16 mouse cellular contexts compared by ENCODE assay signal in the genomic region with DNA sequence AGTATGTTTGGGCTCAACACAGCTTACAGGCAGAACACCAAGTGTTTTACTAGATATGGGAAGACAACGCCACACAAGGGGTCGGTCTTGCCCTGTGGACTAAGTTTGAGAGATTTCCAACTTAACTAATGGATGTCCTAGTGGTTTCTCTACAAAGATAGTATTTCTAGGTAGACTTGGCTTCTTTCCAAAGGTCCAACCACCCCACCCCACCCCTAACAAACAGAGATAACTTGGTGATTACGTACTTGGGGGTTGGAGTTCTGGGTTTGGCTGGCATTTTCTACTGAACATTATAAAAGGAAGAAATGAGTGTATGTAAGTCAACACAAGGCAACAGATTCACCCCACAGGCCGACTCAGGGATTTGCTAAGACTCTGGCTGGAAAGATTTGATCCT. TPM values are rescaled to one million over a fixed set of nuclear protein-coding genes. Genes with fewer than 3 reads are reported as not detected.
DNase-seq lines count a peak whose midpoint lies in the region; ATAC-seq and TF ChIP-seq lines count a peak whose summit lies in the region.
"Had no signal": no experiment of that assay in that cellular context is flagged by ENCODE, and none has a peak within 500 bp of the region (broad histone marks: within the 10 kb centered on the region; RNA-seq: fewer than 3 reads in every experiment).

No protein-coding gene starts in this region.

- no peaks in the 10 kb centered on the region for H3K27me3 ChIP-seq in forebrain, embryonic 15.5 days
- H3K27me3 ChIP-seq in forebrain, embryonic 12.5 days: no peaks in the 10 kb centered on the region
- no peaks in the 10 kb centered on the region for H3K27me3 ChIP-seq in kidney, postnatal 0 days (ENCODE audit: insufficient read depth, low read length)
- H3K27me3 ChIP-seq in midbrain, embryonic 15.5 days (replicated peaks): no peaks in the 10 kb centered on the region
- H3K27me3 ChIP-seq: embryonic facial prominence, embryonic 15.5 days; forebrain, embryonic 13.5 days; limb, embryonic 15.5 days had no signal

- H3K4me1 ChIP-seq in forebrain, embryonic 15.5 days: peaks cover 23% of the 10 kb centered on the region
- H3K4me1 ChIP-seq in forebrain, embryonic 12.5 days: peaks cover 7% of the 10 kb centered on the region
- peaks cover 21% of the 10 kb centered on the region for H3K4me1 ChIP-seq in kidney, postnatal 0 days (replicated peaks; ENCODE audit: insufficient read depth, low read length)
- peaks cover 4% of the 10 kb centered on the region; the same call in 1 of the 2 replicates for H3K4me1 ChIP-seq in midbrain, embryonic 15.5 days

- 94% methylated on average over 4 of the region's 4 CpGs for WGBS in forebrain, embryonic 15.5 days
- WGBS in forebrain, embryonic 12.5 days: 95% methylated on average over 4 of the region's 4 CpGs
- WGBS in kidney, postnatal 0 days: 77% methylated on average over 4 of the region's 4 CpGs
- WGBS in macrophage (ENCODE audit: missing documents): 93% methylated on average over 2 of the region's 4 CpGs
- 91% methylated on average over 4 of the region's 4 CpGs for WGBS in midbrain, embryonic 15.5 days

- DNase-seq in kidney, postnatal 0 days (ENCODE audit: low spot score): no peak
- no peak for DNase-seq in kidney, postnatal 36 days
- peak; percentile 39 for DNase-seq in MEL-GATA-1-ER (ENCODE audit: extremely low read depth, low read depth)
- DNase-seq in embryo, embryonic 9.5 days (ENCODE audit: extremely low spot score): no peak
- DNase-seq: cerebellum, adult 8-10 months; lung, postnatal 36 days; right cerebral cortex, postnatal 14 days; thymus, adult 2 months had no signal

- no peak for TF ChIP-seq CTCF in kidney, postnatal 0 days (IDR thresholded peaks at IDR 0.05; ENCODE audit: low read depth)

- H3K36me3 ChIP-seq in forebrain, embryonic 15.5 days: peaks cover 18% of the 10 kb centered on the region
- H3K36me3 ChIP-seq in forebrain, embryonic 12.5 days (replicated peaks): peaks cover 77% of the 10 kb centered on the region
- H3K36me3 ChIP-seq in kidney, postnatal 0 days (ENCODE audit: insufficient read depth, low read length): peaks cover 25% of the 10 kb centered on the region
- peaks cover 6% of the 10 kb centered on the region; the same call in 1 of the 2 replicates for H3K36me3 ChIP-seq in macrophage (ENCODE audit: inconsistent target)
- H3K36me3 ChIP-seq in midbrain, embryonic 15.5 days (replicated peaks): peaks cover 2% of the 10 kb centered on the region; the same call in 1 of the 2 replicates

- H3K4me2 ChIP-seq in forebrain, embryonic 15.5 days (replicated peaks): no peak overlapping the region
- H3K4me2 ChIP-seq in forebrain, embryonic 12.5 days: no peak overlapping the region
- no peak overlapping the region for H3K4me2 ChIP-seq in kidney, postnatal 0 days (ENCODE audit: low read length)
- no peak overlapping the region for H3K4me2 ChIP-seq in midbrain, embryonic 15.5 days
- H3K4me2 ChIP-seq: embryonic facial prominence, embryonic 15.5 days; forebrain, embryonic 13.5 days; limb, embryonic 15.5 days had no signal

- peaks cover 83% of the 10 kb centered on the region for H3K79me2 ChIP-seq in macrophage (ENCODE audit: inconsistent target)

- no peak overlapping the region for H3K4me3 ChIP-seq in forebrain, embryonic 15.5 days
- no peak overlapping the region for H3K4me3 ChIP-seq in forebrain, embryonic 12.5 days (replicated peaks)
- H3K4me3 ChIP-seq in kidney, postnatal 0 days (replicated peaks; ENCODE audit: low read depth, low read length): no peak overlapping the region
- H3K4me3 ChIP-seq in macrophage (ENCODE audit: inconsistent target): no peak overlapping the region
- H3K4me3 ChIP-seq in midbrain, embryonic 15.5 days: no peak overlapping the region
- H3K4me3 ChIP-seq: embryonic facial prominence, embryonic 15.5 days; forebrain, embryonic 13.5 days; limb, embryonic 15.5 days had no signal

- H3K27ac ChIP-seq in forebrain, embryonic 15.5 days (replicated peaks): 0 out of 2 replicates have a peak overlapping the region, but pooled peaks have one; percentile 20
- no peak overlapping the region for H3K27ac ChIP-seq in forebrain, embryonic 12.5 days
- peak overlapping the region; percentile 87; the same call in 1 of the 2 replicates for H3K27ac ChIP-seq in kidney, postnatal 0 days
- peak overlapping the region; percentile 97 for H3K27ac ChIP-seq in macrophage
- no peak overlapping the region for H3K27ac ChIP-seq in midbrain, embryonic 15.5 days
- H3K27ac ChIP-seq: embryonic facial prominence, embryonic 15.5 days; forebrain, embryonic 13.5 days; limb, embryonic 15.5 days had no signal

- no peak overlapping the region for H3K9ac ChIP-seq in forebrain, embryonic 15.5 days (replicated peaks)
- H3K9ac ChIP-seq in forebrain, embryonic 12.5 days: no peak overlapping the region
- no peak overlapping the region for H3K9ac ChIP-seq in kidney, postnatal 0 days (ENCODE audit: low read depth, low read length)
- H3K9ac ChIP-seq in midbrain, embryonic 15.5 days: no peak overlapping the region
- H3K9ac ChIP-seq: embryonic facial prominence, embryonic 15.5 days; forebrain, embryonic 13.5 days; limb, embryonic 15.5 days had no signal

- H3K9me3 ChIP-seq in forebrain, embryonic 15.5 days: no peaks in the 10 kb centered on the region
- no peaks in the 10 kb centered on the region for H3K9me3 ChIP-seq in forebrain, embryonic 12.5 days
- H3K9me3 ChIP-seq in kidney, postnatal 0 days (replicated peaks; ENCODE audit: low read length): no peaks in the 10 kb centered on the region
- H3K9me3 ChIP-seq in midbrain, embryonic 15.5 days: no peaks in the 10 kb centered on the region
- H3K9me3 ChIP-seq: embryonic facial prominence, embryonic 15.5 days; forebrain, embryonic 13.5 days; limb, embryonic 15.5 days had no signal

- ATAC-seq in forebrain, embryonic 15.5 days (replicated peaks): no peak
- no peak for ATAC-seq in forebrain, embryonic 12.5 days (ENCODE audit: low FRiP score)
- no peak for ATAC-seq in kidney, postnatal 0 days (replicated peaks; ENCODE audit: low FRiP score, low read depth)
- ATAC-seq in midbrain, embryonic 15.5 days (replicated peaks): no peak
- ATAC-seq: forebrain, embryonic 13.5 days; inflammation-experienced regulatory T-cells, adult 6 months had no signal

RNA-seq across cellular contexts. Expression of a gene that starts 32.6 kb away (rescaled TPM):
- 16.5 and 16.9 TPM in 2 replicates for polyA plus RNA-seq in forebrain, embryonic 15.5 days (2015; fragmentation: Nextera tagmentation; extraction: Ambion mirVana)
- 17.3 and 18.0 TPM in 2 replicates for polyA plus RNA-seq in forebrain, embryonic 12.5 days (2016; fragmentation: Nextera tagmentation; extraction: Ambion mirVana)
- 19.1 and 19.7 TPM in 2 replicates for polyA plus RNA-seq in kidney, postnatal 0 days (2015; fragmentation: Nextera tagmentation; extraction: Ambion mirVana)
- total RNA-seq in macrophage (2018; cell fraction: chromatin; rRNA removed): 10 to 100 TPM; 11.7 to 99.4 (median 23.3) TPM
- 10 to 100 TPM in 21 of 26 experiments, 1 to 10 TPM in 5; 7.2 to 20.6 (median 13.0) TPM for total RNA-seq in macrophage (2018; cell fraction: cytosol; rRNA removed)
- total RNA-seq in macrophage (2018; cell fraction: nucleus; rRNA removed): 10 to 100 TPM; 16.8 to 80.0 (median 28.9) TPM
- 3.4 to 11.0 TPM (median 7.7 TPM) in 3 replicates for polyA plus RNA-seq in macrophage (2018)
- polyA plus RNA-seq in midbrain, embryonic 15.5 days (2015; fragmentation: Nextera tagmentation; extraction: Ambion mirVana): 16.0 and 16.2 TPM in 2 replicates

RNA-seq across cellular contexts. Expression of a gene that starts 51.5 kb away (rescaled TPM):
- 40.1 and 40.9 TPM in 2 replicates for polyA plus RNA-seq in forebrain, embryonic 15.5 days (2015; fragmentation: Nextera tagmentation; extraction: Ambion mirVana)
- 50.4 and 51.5 TPM in 2 replicates for polyA plus RNA-seq in forebrain, embryonic 12.5 days (2016; fragmentation: Nextera tagmentation; extraction: Ambion mirVana)
- 17.9 and 19.3 TPM in 2 replicates for polyA plus RNA-seq in kidney, postnatal 0 days (2015; fragmentation: Nextera tagmentation; extraction: Ambion mirVana)
- 100 to 1,000 TPM in 19 of 26 experiments, 10 to 100 TPM in 7; 28.1 to 299 (median 129) TPM for total RNA-seq in macrophage (2018; cell fraction: chromatin; rRNA removed)
- total RNA-seq in macrophage (2018; cell fraction: cytosol; rRNA removed): 10 to 100 TPM; 27.8 to 61.2 (median 49.8) TPM
- 100 to 1,000 TPM in 11 of 26 experiments, 10 to 100 TPM in 15; 30.5 to 188 (median 96.9) TPM for total RNA-seq in macrophage (2018; cell fraction: nucleus; rRNA removed)
- 24.4 to 30.0 TPM (median 27.9 TPM) in 3 replicates for polyA plus RNA-seq in macrophage (2018)
- polyA plus RNA-seq in midbrain, embryonic 15.5 days (2015; fragmentation: Nextera tagmentation; extraction: Ambion mirVana): 37.9 and 39.3 TPM in 2 replicates

RNA-seq across cellular contexts. Expression of a gene that starts 55.1 kb away (rescaled TPM):
- polyA plus RNA-seq in forebrain, embryonic 15.5 days (2015; fragmentation: Nextera tagmentation; extraction: Ambion mirVana): 4.9 and 6.3 TPM in 2 replicates
- 2.8 and 4.6 TPM in 2 replicates for polyA plus RNA-seq in forebrain, embryonic 12.5 days (2016; fragmentation: Nextera tagmentation; extraction: Ambion mirVana)
- polyA plus RNA-seq in kidney, postnatal 0 days (2015; fragmentation: Nextera tagmentation; extraction: Ambion mirVana): 3.7 and 7.1 TPM in 2 replicates
- total RNA-seq in macrophage (2018; cell fraction: chromatin; rRNA removed): 100 to 1,000 TPM in 6 of 26 experiments, 10 to 100 TPM in 20; 33.1 to 176 (median 55.0) TPM
- total RNA-seq in macrophage (2018; cell fraction: cytosol; rRNA removed): 10 to 100 TPM; 12.1 to 36.4 (median 19.1) TPM
- 100 to 1,000 TPM in 3 of 26 experiments, 10 to 100 TPM in 23; 29.4 to 155 (median 46.0) TPM for total RNA-seq in macrophage (2018; cell fraction: nucleus; rRNA removed)
- 15.6 to 22.3 TPM (median 19.4 TPM) in 3 replicates for polyA plus RNA-seq in macrophage (2018)
- 6.4 and 9.3 TPM in 2 replicates for polyA plus RNA-seq in midbrain, embryonic 15.5 days (2015; fragmentation: Nextera tagmentation; extraction: Ambion mirVana)

Comparison
In these comparisons a context has a peak if more than half of its experiments do, and no peak if none do; other contexts are left out.
1. H3K27ac ChIP-seq: peak in forebrain, embryonic 15.5 days (single experiment), kidney, postnatal 0 days (single experiment) and macrophage (single experiment); none in forebrain, embryonic 12.5 days (single experiment) and midbrain, embryonic 15.5 days (single experiment).